Mouse (Mus musculus) R1 (cell line): ENCODE results near the gene Ank3.

Source experiments
- DNase-seq: peaks from one replicate; pipeline ENCODE4 v3.0.0-alpha.2; 2018; ENCODE audit warnings: low read depth, low spot score

The Ank3 gene

GRCm38 (mm10) chr10:69611839-69612340, 213.3 kb downstream of the Ank3 start:
- no peak for DNase-seq

- DNase-seq = no peak
Measured at GRCm38 (mm10) chr10:69616953-69617352, 218.4 kb downstream of the Ank3 start.

GRCm38 (mm10) chr10:69617537-69618112, 219.1 kb downstream of the Ank3 start:
- no peak for DNase-seq

GRCm38 (mm10) chr10:69620692-69621382, 222.3 kb downstream of the Ank3 start:
- DNase-seq = peak; percentile 20

GRCm38 (mm10) chr10:69627767-69628166, 229.2 kb downstream of the Ank3 start:
- no peak for DNase-seq

- DNase-seq = no peak
Measured at GRCm38 (mm10) chr10:69628743-69629142, 230.2 kb downstream of the Ank3 start.

GRCm38 (mm10) chr10:69630802-69631388, 232.3 kb downstream of the Ank3 start:
- DNase-seq = no peak

GRCm38 (mm10) chr10:69632885-69633284, 234.3 kb downstream of the Ank3 start:
- no peak for DNase-seq

GRCm38 (mm10) chr10:69634891-69635290, 236.3 kb downstream of the Ank3 start:
- no peak for DNase-seq

GRCm38 (mm10) chr10:69635910-69636656, 237.5 kb downstream of the Ank3 start:
- no peak for DNase-seq

- DNase-seq = peak; percentile 38
Measured at GRCm38 (mm10) chr10:69639138-69639537, 240.6 kb downstream of the Ank3 start.

GRCm38 (mm10) chr10:69640617-69641016, 242.0 kb downstream of the Ank3 start:
- peak; percentile 45 for DNase-seq

- no peak for DNase-seq
Measured at GRCm38 (mm10) chr10:69643481-69643880, 244.9 kb downstream of the Ank3 start.

GRCm38 (mm10) chr10:69643986-69644385, 245.4 kb downstream of the Ank3 start:
- DNase-seq = no peak

GRCm38 (mm10) chr10:69645311-69645802, 246.8 kb downstream of the Ank3 start:
- no peak for DNase-seq

- no peak for DNase-seq
Measured at GRCm38 (mm10) chr10:69645929-69646328, 247.4 kb downstream of the Ank3 start.

GRCm38 (mm10) chr10:69650074-69650473, 251.5 kb downstream of the Ank3 start:
- no peak for DNase-seq

- DNase-seq = no peak
Measured at GRCm38 (mm10) chr10:69652660-69653059, 254.1 kb downstream of the Ank3 start.

- no peak for DNase-seq
Measured at GRCm38 (mm10) chr10:69653121-69653677, 254.6 kb downstream of the Ank3 start.

GRCm38 (mm10) chr10:69654176-69654575, 255.6 kb downstream of the Ank3 start:
- no peak for DNase-seq

- peak; percentile 61 for DNase-seq
Measured at GRCm38 (mm10) chr10:69654866-69655633, 256.5 kb downstream of the Ank3 start.
